Mouse (Mus musculus): ENCODE measurements around the gene Dvl1.

Dvl1 gene

DNA sequence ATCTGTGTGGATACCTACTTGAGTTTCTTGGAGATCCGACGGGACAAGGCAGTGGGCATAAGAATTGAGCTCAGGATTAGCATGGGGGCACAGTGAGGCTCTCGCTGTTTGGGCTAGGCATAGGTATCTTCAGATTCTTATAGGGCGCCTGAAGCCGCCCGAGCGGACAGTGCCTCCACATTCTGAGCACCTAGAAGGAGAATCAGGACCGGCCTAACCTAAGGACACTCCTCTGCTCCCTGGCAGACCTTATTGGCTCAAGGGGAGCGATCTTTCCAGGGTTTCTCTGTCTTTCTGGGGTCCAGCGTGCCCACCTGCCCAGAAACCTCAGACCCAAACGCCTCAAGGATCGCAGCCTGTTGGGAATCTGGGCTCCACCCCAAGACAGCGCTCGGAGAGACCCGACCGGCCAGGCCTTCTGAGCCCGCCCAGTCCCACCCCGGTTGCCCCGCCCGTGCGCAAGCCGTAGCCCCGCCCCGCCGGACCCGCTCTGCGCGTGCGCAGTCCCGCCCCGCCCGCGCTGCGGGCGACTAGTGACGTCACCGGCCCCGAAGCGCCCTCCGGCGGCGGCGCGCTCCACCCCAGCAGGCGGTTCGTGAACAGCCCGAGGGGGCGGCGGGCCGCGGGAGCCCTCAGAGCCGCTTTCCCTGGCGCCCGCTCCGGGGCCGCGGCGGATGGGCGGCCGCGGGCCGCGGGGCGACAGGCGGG, at the start of gene Dvl1:
TSS of gene Dvl1 (plus strand) at position 532 of the 708 bp plus-strand sequence.
- DNase-seq (ENCODE audit: low spot score in 2 of 2), result peak; percentile 58 to 91

GRCm38 (mm10) chr4:155802075-155802474, 45.1 kb upstream of the Dvl1 start:
- DNase-seq (ENCODE audit: low spot score in 2 of 2), result no peak

GRCm38 (mm10) chr4:155802741-155803339, 44.4 kb upstream of the Dvl1 start, which contains the start of gene Mrpl20:
Gene Mrpl20, plus strand, starts transcription at chr4:155802878.
- DNase-seq (ENCODE audit: low spot score in 2 of 2), result no peak

- DNase-seq (ENCODE audit: low spot score in 2 of 2), result peak; percentile 76 to 96
Measured at GRCm38 (mm10) chr4:155803340-155804041, 43.7 kb upstream of the Dvl1 start.

DNA sequence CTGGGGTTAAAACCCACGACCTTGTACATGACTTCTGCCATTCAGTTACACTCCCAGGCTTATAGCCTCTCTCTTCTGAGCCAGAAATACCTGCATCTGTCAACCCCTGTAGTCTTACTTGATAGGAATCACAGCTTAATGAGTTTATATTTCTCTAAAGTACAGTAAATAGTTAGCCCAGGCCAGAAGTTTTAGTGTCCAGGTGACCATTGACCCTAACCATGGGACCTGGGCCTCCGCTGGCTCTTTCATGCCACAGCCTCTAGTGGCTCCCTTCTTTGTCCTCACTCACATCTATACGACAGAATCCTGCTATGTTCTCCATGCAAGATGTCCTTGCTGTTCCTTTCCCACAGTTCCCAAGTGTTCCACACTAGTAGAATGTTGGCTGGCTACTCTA, 39.4 kb upstream of the Dvl1 start:
- DNase-seq (ENCODE audit: low spot score in 2 of 2), result no peak

DNA sequence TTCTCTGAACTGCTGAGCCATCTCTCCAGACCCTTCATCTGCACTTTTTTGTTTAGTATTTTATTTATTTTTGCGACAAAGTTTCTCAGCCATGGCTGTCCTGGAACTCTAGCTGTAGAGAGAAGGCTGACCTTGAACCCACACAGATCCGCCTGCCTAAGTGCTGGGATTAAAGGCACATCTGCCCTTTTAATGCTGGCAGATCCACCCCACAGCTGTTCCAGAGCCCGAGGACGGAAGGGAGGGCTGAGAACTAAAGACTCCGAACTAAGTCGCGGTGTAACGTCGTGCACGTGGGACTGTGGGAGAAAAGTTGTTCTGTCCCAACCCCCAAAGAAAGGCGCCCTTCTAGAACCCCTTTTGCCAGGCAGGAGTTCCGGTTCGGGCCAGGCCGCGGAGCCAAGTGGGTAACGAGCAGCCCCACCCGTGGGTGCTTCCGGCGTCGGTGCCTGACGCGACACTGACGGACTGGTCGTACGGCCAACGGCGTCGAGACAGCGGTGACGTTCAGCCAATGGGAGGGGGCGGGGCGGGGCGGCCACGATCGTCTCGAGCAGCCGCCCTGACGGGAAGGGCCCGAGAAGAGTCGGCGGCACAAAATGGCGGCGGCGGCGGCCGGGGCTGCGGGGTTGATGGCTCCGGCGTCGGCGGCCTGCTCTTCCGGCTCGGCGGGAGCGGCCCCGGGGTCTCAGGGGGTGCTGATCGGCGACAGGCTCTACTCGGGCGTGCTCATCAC, 35.1 kb upstream of the Dvl1 start, which contains the start of gene Ccnl2:
TSS of gene Ccnl2 (plus strand) at position 561 of the 736 bp plus-strand sequence.
- peak; percentile 85 to 91 for DNase-seq (ENCODE audit: low spot score in 2 of 2)

- DNase-seq (ENCODE audit: low spot score in 2 of 2), result no peak
Measured at GRCm38 (mm10) chr4:155812665-155813181, 34.5 kb upstream of the Dvl1 start.

DNA sequence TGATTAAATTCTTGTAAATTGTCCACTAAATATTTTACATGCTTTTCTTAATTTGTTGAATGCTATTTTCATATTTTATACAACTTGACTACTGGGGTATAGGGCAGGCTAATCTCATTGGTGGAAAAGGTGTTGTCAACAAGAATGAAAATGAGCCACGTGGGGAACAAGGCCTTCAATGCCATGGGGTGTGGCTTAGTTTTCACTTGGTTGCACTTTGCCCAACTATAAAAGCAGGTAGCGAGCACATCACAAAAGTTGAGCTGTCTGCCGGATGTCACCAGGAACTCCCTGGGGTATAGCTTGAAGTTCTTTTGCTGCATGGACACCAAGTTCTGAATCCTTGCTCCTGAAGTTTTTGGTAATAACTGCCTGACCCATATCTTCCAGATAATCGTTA, 29.7 kb upstream of the Dvl1 start:
- DNase-seq (ENCODE audit: low spot score in 2 of 2), result no peak

- DNase-seq (ENCODE audit: low spot score in 2 of 2), result no peak
Measured at GRCm38 (mm10) chr4:155821025-155821424, 26.2 kb upstream of the Dvl1 start.

GRCm38 (mm10) chr4:155823443-155823842, 23.8 kb upstream of the Dvl1 start:
- DNase-seq (ENCODE audit: low spot score in 2 of 2), result no peak

DNA sequence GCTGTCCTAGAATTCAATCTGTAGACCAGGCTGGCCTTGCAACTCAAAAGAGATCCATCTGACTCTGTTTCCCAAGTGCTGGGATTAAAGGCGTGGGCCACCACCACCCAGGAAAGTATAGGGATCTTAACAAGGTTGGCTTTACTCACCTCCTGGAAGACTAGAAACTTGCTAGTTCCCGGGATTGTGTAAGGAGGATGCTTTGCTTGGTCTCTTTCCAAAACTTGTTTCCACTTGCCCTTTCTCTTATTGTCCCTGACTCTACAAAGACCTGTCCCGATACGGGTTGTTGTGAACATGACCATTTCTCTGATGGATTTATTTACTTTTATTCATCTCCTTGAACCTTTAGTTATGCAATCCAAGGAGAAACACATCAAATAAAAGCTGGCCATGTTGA, 17.3 kb upstream of the Dvl1 start:
- DNase-seq (ENCODE audit: low spot score in 2 of 2), result no peak

- no peak for DNase-seq (ENCODE audit: low spot score in 2 of 2)
Measured at GRCm38 (mm10) chr4:155830596-155830995, 16.6 kb upstream of the Dvl1 start.

- DNase-seq (ENCODE audit: low spot score in 2 of 2), result peak; percentile 85 to 97
Measured at GRCm38 (mm10) chr4:155831205-155831766, 15.9 kb upstream of the Dvl1 start, which contains the start of gene Aurkaip1. Gene Aurkaip1, plus strand, starts transcription at chr4:155831272.

DNA sequence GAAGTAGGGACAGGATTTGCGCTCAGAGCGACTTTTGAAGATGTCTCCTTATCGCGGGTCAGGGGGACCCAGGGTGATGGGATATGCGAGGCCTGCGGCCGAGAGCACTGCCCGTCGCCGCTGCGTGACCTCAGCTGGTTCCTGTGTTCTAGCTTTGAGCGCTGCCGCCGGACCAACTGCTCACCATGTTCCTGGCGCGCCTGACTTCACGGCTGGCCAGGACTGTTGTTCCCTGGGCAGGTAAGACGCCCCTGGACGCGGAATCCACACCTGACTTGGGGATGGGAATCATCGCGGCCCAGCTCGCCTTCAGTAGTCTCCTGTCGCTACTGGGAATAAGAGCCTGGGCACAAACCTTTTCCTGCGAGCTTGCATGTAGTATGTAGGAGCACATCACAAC, 15.4 kb upstream of the Dvl1 start:
- DNase-seq (ENCODE audit: low spot score in 2 of 2), result peak in 1 of 2 experiments; percentile 29

DNA sequence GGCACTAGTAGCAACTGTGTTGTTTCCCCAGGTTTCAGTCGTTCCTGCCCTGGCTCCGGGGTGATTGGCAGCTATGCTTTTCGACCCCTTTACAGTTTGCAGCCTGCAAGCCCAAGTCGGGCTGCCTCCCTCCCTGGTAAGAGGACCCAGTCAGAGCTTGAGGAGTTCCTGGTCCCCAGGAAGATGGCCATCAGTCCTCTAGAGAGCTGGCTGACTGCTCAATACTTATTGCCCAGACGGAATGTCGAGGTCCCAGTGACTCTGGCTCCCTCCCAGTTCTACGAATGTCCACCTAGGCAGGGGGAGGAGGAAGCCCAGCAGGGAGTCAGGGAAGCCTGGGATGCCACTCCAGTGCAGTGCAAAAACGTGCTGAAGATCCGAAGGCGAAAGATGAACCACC, 14.9 kb upstream of the Dvl1 start:
- no peak for DNase-seq (ENCODE audit: low spot score in 2 of 2)

- DNase-seq (ENCODE audit: low spot score in 2 of 2), result no peak
Measured at GRCm38 (mm10) chr4:155833234-155833633, 14.0 kb upstream of the Dvl1 start.

GRCm38 (mm10) chr4:155833836-155834235, 13.4 kb upstream of the Dvl1 start:
- peak; percentile 59 to 80 for DNase-seq (ENCODE audit: low spot score in 2 of 2)

GRCm38 (mm10) chr4:155837404-155838010, 9.7 kb upstream of the Dvl1 start:
- no peak for DNase-seq (ENCODE audit: low spot score in 2 of 2)

DNA sequence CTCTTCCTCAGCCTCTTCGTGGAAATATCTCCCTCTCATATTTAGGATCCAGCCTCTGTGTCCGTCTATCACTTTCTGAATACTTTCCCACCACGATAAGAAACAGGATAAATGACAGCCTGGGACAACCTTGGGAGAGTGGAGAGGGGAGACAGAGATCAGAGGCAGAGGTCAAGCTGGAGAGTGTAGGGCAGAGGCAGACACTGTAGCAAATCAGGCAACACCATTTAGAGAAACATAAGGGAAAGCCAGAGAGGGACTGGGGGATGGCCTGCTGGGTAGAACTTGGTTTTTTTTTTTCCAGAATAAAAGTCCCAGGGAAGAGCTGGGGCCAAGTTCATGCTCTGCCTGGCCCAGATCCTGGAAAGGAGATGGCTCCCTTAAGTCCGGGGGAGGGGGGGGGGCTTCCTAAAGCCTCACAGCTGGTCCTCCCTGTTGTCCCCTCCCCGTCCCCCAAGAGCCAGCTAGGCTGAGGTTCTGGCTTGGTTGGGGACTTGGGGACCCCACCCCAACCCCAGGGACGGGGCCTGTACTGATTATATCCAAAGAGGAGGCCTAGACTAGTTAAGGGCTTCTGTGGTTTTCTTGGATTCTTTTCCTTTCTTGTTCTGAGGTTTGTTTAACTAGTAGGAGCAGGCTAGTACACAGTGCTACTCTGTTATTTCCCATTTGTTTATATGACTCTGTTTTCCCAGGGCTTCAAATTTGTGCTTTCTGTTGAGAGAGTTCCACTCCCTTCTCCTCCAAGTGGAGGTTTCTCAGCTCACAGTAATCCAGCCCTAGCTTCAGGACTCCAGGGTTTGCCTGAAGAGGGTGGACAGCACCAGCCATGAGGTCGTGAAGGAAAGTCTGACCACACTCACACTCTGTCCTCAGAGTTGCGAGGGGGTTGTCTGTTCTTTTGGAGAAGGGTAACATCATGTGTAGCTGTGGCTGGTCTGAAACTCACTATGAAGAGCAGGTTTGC, 8.7 kb upstream of the Dvl1 start:
- DNase-seq (ENCODE audit: low spot score in 2 of 2), result no peak

- DNase-seq (ENCODE audit: low spot score in 2 of 2), result no peak
Measured at GRCm38 (mm10) chr4:155839483-155839910, 7.7 kb upstream of the Dvl1 start, which contains the start of gene Mxra8. Gene Mxra8, plus strand, starts transcription at chr4:155839680.
